Mouse (Mus musculus) forebrain, embryonic 15.5 days (tissue): ENCODE results near the gene Fam168a. TPM values are rescaled to one million over a fixed set of nuclear protein-coding genes. Genes with fewer than 3 reads are reported as not detected.
A peak's percentile ranks its signal among the peaks of the same experiment; 100 is the strongest.

Source experiments
- ATAC-seq: fragments of 200-750 bp; cut with Nextera tagmentation; replicated peaks from 2 replicates; pipeline ENCODE4 v1.8.0; 2017; ENCODE audit warnings: mild to moderate bottlenecking, moderate TSS enrichment, moderate library complexity
- H3K27ac ChIP-seq: fragments of 300-500 bp; sonication (generic); replicated peaks from 2 replicates; pipeline ENCODE4 v1.5.1; 2015; ENCODE audit warnings: mild to moderate bottlenecking, inconsistent platforms
- H3K27me3 ChIP-seq: fragments of 300-500 bp; sonication (generic); 2 replicates; pipeline ENCODE4 v1.6.1; 2015; ENCODE audit warnings: inconsistent platforms
- H3K36me3 ChIP-seq: fragments of 300-500 bp; sonication (generic); 2 replicates; pipeline ENCODE4 v1.6.1; 2015; ENCODE audit warnings: mild to moderate bottlenecking, inconsistent platforms
- H3K4me1 ChIP-seq: fragments of 300-500 bp; sonication (generic); 2 replicates; pipeline ENCODE4 v1.6.1; 2015; ENCODE audit warnings: inconsistent platforms
- H3K4me2 ChIP-seq: fragments of 300-500 bp; sonication (generic); replicated peaks from 2 replicates; pipeline ENCODE4 v1.6.1; 2015; ENCODE audit warnings: mild to moderate bottlenecking, inconsistent platforms
- H3K4me3 ChIP-seq: fragments of 300-500 bp; sonication (generic); 2 replicates; pipeline ENCODE4 v1.5.1; 2015; ENCODE audit warnings: mild to moderate bottlenecking, inconsistent platforms
- H3K9ac ChIP-seq: fragments of 300-500 bp; sonication (generic); replicated peaks from 2 replicates; pipeline ENCODE4 v1.6.1; 2015; ENCODE audit warnings: mild to moderate bottlenecking, inconsistent platforms
- H3K9me3 ChIP-seq: fragments of 300-500 bp; sonication (generic); 2 replicates; pipeline ENCODE4 v1.6.1; 2016; ENCODE audit warnings: inconsistent platforms
- whole genome bisulfite sequencing: fragments of 180-500 bp; shearing (Covaris S2); methylation state at CpG from one replicate; pipeline ENCODE4 v1.1.7; 2015; ENCODE audit warnings: mixed read lengths; 5-methylcytosine and 5-hydroxymethylcytosine counted together
- polyA plus RNA-seq: library from polyadenylated mRNA; unstranded; fragments of >200 nt; fragmentation: Nextera tagmentation; extraction: Ambion mirVana; gene quantifications from 2 replicates; pipeline ENCODE4 v1.2.1, GENCODE M21; 2015

The Fam168a gene
- polyA plus RNA-seq, 1 experiment from 2014 or later: 115 TPM

DNA sequence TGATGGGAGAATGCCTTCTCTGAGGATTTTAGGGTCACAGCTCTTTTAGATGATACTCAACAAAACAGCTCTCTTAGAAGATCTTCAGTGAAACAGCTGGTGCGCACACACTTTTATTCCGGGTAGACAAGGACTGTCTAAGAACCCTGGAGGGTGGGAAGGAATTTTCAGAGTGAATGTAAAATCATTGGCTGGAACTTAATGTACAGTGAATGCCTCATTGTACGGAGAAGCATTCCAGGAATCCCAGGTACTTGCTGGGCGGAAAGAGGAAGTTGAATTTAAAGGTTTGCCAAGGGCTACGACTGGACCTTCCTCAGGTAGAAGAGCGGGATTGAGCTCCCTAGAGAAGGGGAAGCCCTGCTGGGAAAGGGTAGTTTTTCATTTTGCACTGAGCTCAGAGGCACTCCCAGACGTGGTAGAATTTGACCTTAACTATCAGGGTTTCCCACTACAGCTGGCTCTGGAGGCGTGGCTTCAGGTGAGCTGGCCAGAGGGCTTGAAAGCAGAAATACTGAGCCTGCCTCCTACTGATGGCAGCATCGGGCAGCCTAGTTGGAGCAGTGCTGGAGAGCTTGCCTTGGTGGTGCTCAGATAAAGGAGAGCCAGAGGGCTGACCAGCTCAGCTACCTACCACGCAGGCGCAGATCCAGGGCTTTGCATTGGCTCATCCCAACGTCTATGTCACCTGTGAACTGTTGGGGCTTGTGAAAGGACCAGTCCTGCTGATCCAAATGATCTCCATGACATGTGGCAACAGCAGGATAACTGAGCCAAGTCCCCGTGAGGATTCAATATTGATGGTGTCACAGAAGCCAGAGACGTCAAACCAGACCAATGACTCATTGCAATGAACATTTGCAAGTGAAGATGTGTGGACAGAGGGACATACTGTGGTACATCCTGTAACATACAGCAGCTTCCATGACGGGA lies 27.2 kb upstream of the Fam168a start:
- Histone ChIP-seq H3K9me3 (no peaks in the 10 kb centered on the region), H3K27ac (no peak overlapping the region), H3K4me2 (no peak overlapping the region), H3K4me3 (no peak overlapping the region), H3K9ac (no peak overlapping the region), H3K4me1 (0 out of 2 replicates have a peak, but pooled peaks cover 3% of the 10 kb centered on the region), H3K27me3 (no peaks in the 10 kb centered on the region), H3K36me3 (no peaks in the 10 kb centered on the region)
- no peak for ATAC-seq
- WGBS: 70% methylated on average over 15 of the region's 15 CpGs

DNA sequence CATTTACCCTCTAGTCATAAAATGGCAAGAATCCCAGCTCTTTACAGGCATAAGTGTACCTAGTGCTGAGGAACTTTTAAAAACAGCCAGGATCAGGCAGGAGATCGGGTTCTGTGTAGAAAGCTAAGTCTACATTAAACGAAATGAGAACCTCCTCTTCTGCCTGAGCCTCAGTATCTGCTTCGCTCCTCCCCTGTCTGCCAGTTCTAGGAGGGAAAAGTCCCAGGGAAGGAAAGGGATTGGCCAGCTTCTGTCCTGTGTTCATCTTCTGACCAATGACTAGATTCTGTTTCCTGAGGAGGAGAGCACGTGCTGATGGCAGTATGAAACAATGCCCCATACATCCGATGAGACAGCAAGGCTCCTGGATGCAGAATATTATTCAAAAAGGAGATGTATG lies 25.3 kb upstream of the Fam168a start:
- no peak overlapping the region for H3K9ac ChIP-seq
- 58% methylated on average over 5 of the region's 5 CpGs for WGBS
- H3K4me1 ChIP-seq: 0 out of 2 replicates have a peak, but pooled peaks cover 3% of the 10 kb centered on the region
- no peak for ATAC-seq
- no peak overlapping the region for H3K27ac ChIP-seq
- no peak overlapping the region for H3K4me3 ChIP-seq
- H3K4me2 ChIP-seq: no peak overlapping the region
- no peaks in the 10 kb centered on the region for H3K9me3 ChIP-seq
- no peaks in the 10 kb centered on the region for H3K36me3 ChIP-seq
- H3K27me3 ChIP-seq: no peaks in the 10 kb centered on the region

DNA sequence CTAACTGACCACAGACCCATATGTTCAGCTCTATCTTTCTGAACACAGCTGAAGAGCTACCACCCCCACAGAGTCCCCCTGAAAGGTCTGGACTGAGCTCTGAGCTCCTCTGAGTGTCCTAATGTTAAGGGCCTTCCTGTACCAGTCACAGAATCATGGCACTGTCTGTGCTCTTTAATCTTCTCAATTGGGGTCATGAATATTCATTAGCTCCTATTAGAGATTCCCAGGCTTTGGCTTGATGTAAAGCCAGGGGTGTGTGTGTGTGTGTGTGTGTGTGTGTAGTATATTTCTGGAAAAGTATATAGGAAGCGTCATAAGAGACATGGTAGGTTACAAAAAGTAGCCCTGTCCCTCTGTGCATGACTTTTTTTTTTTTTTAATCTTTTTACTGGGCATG lies 23.2 kb upstream of the Fam168a start:
- Histone ChIP-seq H3K4me1 (0 out of 2 replicates have a peak, but pooled peaks cover 3% of the 10 kb centered on the region), H3K4me2 (no peak overlapping the region), H3K9me3 (no peaks in the 10 kb centered on the region), H3K27ac (no peak overlapping the region), H3K36me3 (no peaks in the 10 kb centered on the region), H3K27me3 (no peaks in the 10 kb centered on the region), H3K4me3 (no peak overlapping the region), H3K9ac (no peak overlapping the region)
- 50% methylated on average over 1 of the region's 1 CpGs for WGBS
- no peak for ATAC-seq

DNA sequence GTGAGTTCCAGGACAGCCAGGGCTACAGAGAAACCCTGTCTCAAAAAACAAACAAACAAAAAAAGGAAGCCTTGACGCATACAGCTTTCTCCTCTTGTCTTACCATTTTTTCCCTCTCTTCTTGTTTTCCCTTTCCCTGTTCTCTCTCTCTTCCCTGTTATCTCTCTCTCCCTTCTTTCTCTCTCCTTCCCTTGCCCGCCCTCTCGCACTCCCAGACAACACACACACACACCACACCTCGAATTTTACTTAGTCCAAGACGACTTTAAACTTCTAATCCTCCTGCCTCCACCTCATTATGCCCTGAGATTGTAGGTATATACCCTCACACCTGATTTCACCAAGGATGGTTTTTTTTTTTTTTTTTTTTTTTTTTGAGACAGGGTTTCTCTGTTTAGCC lies 22.4 kb upstream of the Fam168a start:
- no peak for ATAC-seq
- H3K27ac ChIP-seq: no peak overlapping the region
- H3K4me3 ChIP-seq: no peak overlapping the region
- 70% methylated on average over 5 of the region's 5 CpGs for WGBS
- H3K4me2 ChIP-seq: no peak overlapping the region
- no peaks in the 10 kb centered on the region for H3K9me3 ChIP-seq
- H3K36me3 ChIP-seq: no peaks in the 10 kb centered on the region
- H3K4me1 ChIP-seq: 0 out of 2 replicates have a peak, but pooled peaks cover 3% of the 10 kb centered on the region
- no peak overlapping the region for H3K9ac ChIP-seq
- H3K27me3 ChIP-seq: no peaks in the 10 kb centered on the region

DNA sequence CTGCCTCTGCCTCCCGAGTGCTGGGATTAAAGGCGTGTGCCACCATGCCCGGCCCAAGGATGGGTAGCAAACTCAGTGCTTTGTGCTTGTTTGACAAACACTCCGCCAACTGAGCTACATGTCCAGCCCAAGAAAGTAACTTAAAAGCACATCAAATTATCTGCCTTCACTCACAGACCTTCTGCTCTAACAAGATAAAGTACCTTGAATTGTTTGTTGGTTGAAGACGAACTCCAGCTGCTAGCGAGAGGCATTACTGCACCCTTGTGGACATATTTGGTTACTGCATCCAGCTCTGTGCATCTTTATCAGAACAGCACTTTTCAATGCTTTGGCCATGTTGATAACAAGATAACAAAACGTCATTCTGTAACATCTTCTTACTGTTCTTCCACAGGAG lies 21.9 kb upstream of the Fam168a start:
- Histone ChIP-seq H3K4me1 (0 out of 2 replicates have a peak, but pooled peaks cover 3% of the 10 kb centered on the region), H3K4me2 (no peak overlapping the region), H3K27me3 (no peaks in the 10 kb centered on the region), H3K9ac (no peak overlapping the region), H3K36me3 (no peaks in the 10 kb centered on the region), H3K9me3 (no peaks in the 10 kb centered on the region), H3K27ac (no peak overlapping the region), H3K4me3 (no peak overlapping the region)
- WGBS: 59% methylated on average over 7 of the region's 7 CpGs
- no peak for ATAC-seq

DNA sequence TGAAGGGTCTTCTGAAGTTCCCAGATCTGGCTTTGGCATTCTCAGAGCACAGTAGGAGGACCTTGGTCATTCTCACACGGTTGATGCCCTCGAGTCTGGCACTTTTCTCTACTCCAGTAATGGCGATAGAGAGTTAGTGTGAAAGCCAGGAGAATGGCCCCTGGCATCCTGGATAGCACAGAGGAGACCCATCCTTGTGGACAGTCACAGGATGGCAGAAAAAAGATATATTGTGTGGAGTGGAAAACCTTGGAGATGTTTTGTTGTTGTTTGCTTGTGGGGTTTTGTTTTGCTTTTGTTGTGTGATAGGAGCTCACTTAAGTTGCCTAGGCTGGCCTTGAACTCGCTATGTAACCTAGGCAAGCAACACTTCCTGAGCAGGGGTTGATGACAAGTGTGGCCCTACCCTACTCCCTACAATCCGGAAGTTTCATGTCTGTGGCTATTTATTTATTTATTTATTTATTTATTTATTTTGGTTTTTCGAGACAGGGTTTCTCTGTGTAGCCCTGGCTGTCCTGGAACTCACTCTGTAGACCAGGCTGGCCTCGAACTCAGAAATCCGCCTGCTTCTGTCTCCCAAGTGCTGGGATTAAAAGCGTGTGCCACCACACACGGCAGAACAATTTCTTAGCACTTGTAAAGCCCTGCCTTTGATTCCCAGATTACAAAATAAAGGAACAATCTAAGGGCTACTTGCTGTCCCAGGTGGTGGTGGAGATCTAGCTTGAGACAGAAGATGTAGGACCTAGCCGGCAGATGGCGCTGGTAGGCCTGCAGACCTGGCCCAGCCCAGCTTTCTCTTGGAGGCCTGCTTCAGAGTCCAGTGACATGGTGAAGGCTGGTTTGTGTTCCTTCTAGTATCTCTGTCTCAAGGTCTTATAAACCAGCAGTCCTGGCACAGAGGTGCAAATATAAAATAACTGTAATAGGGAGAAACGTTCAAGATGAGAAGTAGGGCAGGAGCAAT lies 21.1 kb upstream of the Fam168a start:
- ATAC-seq: peak; percentile 75; the same call in 1 of the 2 replicates
- 0 out of 2 replicates have a peak, but pooled peaks cover 3% of the 10 kb centered on the region for H3K4me1 ChIP-seq
- H3K36me3 ChIP-seq: no peaks in the 10 kb centered on the region
- H3K4me3 ChIP-seq: no peak overlapping the region
- no peaks in the 10 kb centered on the region for H3K9me3 ChIP-seq
- H3K27ac ChIP-seq: no peak overlapping the region
- no peak overlapping the region for H3K4me2 ChIP-seq
- 40% methylated on average over 13 of the region's 13 CpGs for WGBS
- no peaks in the 10 kb centered on the region for H3K27me3 ChIP-seq
- no peak overlapping the region for H3K9ac ChIP-seq

DNA sequence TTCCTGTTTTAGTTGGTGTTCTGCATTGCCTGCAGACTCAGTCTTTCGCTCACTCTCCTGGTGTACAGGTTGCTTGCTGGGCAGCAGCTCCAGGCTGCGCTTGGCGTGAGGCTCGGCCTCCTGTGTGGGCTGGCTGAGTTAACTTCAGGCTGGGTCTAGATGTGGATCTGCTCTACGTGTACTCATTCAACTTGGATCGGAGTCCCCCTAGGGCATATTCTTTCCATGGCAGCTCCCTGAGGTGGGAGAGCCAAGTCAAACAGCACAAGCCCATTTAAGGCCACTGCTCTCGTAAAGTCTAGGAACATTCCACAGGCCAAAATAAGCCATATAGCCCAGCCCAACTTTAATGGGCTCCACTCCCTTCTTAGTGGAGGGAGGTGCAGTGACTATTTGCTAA lies 18.0 kb upstream of the Fam168a start:
- 83% methylated on average over 7 of the region's 7 CpGs for WGBS
- H3K9ac ChIP-seq: no peak overlapping the region
- H3K27ac ChIP-seq: no peak overlapping the region
- no peaks in the 10 kb centered on the region for H3K36me3 ChIP-seq
- no peaks in the 10 kb centered on the region for H3K4me1 ChIP-seq
- no peak for ATAC-seq
- no peak overlapping the region for H3K4me3 ChIP-seq
- H3K4me2 ChIP-seq: no peak overlapping the region
- H3K9me3 ChIP-seq: no peaks in the 10 kb centered on the region
- no peaks in the 10 kb centered on the region for H3K27me3 ChIP-seq

DNA sequence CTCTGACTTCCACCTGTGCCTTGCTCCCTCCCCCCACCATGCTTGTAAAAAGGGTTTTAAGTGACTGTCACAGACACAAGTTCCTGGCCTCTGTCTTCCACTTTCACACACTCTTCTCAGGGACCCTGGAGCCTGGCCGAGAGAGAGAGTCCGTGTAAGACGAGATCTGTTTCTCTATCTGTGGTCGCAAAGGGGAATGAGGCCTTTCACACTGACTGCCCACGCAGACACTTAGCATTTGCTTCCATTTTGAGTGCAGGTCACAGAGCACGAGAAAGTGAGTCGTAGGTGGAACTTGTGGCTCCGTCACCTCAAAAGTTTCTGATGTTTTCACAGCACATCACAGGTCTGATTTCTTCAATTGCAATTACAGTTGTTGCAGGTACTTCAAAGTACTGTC lies 13.2 kb upstream of the Fam168a start:
- H3K9me3 ChIP-seq: no peaks in the 10 kb centered on the region
- H3K9ac ChIP-seq: no peak overlapping the region
- no peak overlapping the region for H3K4me3 ChIP-seq
- ATAC-seq: no peak
- 76% methylated on average over 8 of the region's 8 CpGs for WGBS
- H3K27me3 ChIP-seq: no peaks in the 10 kb centered on the region
- no peak overlapping the region for H3K4me2 ChIP-seq
- no peaks in the 10 kb centered on the region for H3K36me3 ChIP-seq
- H3K4me1 ChIP-seq: no peaks in the 10 kb centered on the region
- H3K27ac ChIP-seq: no peak overlapping the region

DNA sequence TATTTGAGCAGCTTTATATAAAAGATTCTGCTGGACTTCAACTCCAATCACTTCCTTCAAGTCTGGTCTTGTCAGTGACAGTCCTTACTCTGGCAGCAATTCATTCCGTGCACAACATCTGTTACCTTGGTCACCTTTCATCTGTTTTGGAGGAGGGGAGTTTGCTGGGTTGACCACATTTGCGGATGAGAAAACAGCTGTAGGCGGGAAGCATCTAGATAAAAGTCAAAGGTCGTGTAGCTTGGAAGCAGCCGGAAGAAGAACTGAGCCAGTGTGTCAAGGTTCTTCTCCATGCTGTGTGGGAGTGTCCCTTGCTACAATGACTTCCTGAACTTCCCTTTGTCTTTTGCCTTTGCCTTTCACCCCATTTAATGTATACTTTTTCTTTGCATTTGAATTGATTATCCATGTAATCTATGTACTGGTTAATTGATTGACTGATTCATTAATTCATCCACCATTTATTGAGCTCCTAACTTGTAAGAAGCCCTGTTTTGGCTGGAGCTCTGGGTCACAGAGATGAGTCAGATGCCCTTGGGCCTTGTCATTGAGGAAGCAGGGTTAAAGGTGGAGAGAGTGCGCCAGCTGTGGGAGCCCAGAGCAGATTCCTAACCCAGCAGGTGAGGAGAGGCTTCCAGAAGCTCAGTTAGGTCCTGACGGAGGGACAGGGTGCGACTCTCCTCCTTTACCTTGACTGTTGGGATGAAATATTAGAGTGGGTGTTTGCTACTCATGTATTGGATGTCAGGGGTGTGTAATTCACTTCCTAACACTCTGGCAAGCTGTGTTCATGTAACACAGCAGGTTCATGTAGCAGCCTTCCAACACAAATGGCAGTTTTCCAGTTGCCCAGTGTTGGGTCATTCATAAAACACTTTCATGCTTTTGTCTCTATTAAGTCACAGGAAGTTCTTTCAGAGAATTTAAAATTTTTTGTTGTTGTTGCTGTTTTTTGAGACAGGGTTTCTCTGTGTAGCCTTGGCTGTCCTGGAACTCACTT lies 6.4 kb upstream of the Fam168a start:
- no peaks in the 10 kb centered on the region for H3K4me1 ChIP-seq
- H3K27me3 ChIP-seq: no peaks in the 10 kb centered on the region
- no peak overlapping the region for H3K4me3 ChIP-seq
- 75% methylated on average over 8 of the region's 8 CpGs for WGBS
- H3K9ac ChIP-seq: no peak overlapping the region
- no peaks in the 10 kb centered on the region for H3K36me3 ChIP-seq
- no peak overlapping the region for H3K27ac ChIP-seq
- H3K9me3 ChIP-seq: no peaks in the 10 kb centered on the region
- H3K4me2 ChIP-seq: no peak overlapping the region
- no peak for ATAC-seq

DNA sequence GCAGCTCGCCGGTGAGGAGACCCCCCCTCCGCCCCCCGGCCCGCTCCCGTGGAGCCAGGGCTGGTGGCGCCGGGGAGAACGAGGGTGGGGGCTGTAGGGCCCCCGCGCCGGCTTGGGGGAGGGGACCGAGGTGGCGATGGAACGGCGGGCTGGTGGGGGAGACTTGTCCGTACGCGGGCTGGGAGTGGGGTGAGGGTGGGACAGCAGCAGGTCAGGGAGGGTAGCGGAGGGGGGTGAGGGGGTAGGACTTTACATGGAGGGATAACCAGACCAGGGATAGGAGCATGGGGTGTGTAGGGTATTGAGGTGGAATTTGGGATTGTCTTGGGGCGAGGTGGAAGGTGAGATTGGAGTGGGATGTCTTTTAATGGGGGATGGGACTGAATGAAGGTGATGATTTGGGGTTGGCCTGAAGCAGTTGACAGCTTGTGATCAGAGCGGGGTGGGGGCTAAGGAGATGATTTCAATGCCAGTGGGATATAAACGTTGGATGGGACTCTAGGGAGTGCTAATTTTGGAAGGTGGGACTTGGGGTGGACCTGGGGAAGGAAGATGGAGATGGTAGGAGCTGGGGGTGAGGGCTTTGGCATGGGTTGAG lies 547 bp downstream of the Fam168a start:
- Histone ChIP-seq H3K27ac (peak overlapping the region; percentile 99), H3K4me2 (peak overlapping the region; percentile 62), H3K4me1 (peaks cover 22% of the 10 kb centered on the region), H3K4me3 (peak overlapping the region; percentile 80), H3K27me3 (no peaks in the 10 kb centered on the region), H3K36me3 (no peaks in the 10 kb centered on the region), H3K9ac (peak overlapping the region; percentile 93), H3K9me3 (no peaks in the 10 kb centered on the region)
- under 1% methylated on average over 23 of the region's 23 CpGs for WGBS
- peak; percentile 3 for ATAC-seq

DNA sequence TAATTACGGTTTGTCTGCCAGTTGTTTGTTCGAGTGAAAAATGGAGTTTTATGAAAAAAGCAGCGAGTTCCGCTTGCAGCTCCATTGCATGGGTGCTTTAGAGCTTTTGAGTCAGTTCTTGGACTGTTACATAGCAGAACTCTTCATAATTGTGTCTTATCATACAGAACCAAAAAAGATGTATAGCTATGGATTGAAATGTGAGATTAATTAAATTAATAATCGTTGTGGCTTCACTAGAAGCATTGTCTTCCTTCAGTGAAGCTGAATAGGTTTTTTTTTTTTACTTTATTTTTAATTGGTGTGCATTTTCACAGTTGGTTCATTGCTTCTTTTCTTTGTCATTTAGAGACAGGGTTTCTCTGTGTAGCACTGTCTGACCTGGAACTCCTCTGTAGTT lies 12.3 kb downstream of the Fam168a start:
- H3K36me3 ChIP-seq: no peaks in the 10 kb centered on the region
- H3K9me3 ChIP-seq: no peaks in the 10 kb centered on the region
- no peak overlapping the region for H3K4me2 ChIP-seq
- no peak overlapping the region for H3K4me3 ChIP-seq
- WGBS: 43% methylated on average over 5 of the region's 5 CpGs
- no peak for ATAC-seq
- H3K27me3 ChIP-seq: no peaks in the 10 kb centered on the region
- peaks cover 34% of the 10 kb centered on the region for H3K4me1 ChIP-seq
- H3K27ac ChIP-seq: peak overlapping the region; percentile 37; the same call in 1 of the 2 replicates
- H3K9ac ChIP-seq: no peak overlapping the region
